Mouse (Mus musculus) limb, embryonic 10.5 days (tissue): ENCODE data around the gene Dgke. TPM values are rescaled to one million over a fixed set of nuclear protein-coding genes. Genes with fewer than 3 reads are reported as not detected.
"Not testable (repeated sequence)": the region's sequence is repeated elsewhere in the genome, so short reads cannot be mapped to it uniquely, and the experiment has no call there.

Experiments used
- DNase-seq: peaks from one replicate; pipeline ENCODE4 v3.0.0-alpha.2; 2017; ENCODE audit warnings: low spot score
- H3K27ac ChIP-seq: fragments of 300-500 bp; sonication (generic); 2 replicates; pipeline ENCODE4 v1.5.1; 2016; ENCODE audit warnings: mild to moderate bottlenecking
- H3K27me3 ChIP-seq: fragments of 300-500 bp; sonication (generic); 2 replicates; pipeline ENCODE4 v1.6.1; 2016; ENCODE audit warnings: low read depth, mild to moderate bottlenecking; ENCODE audit not compliant: poor library complexity, severe bottlenecking
- H3K36me3 ChIP-seq: fragments of 300-500 bp; sonication (generic); 2 replicates; pipeline ENCODE4 v1.6.1; 2016; ENCODE audit warnings: mild to moderate bottlenecking, moderate library complexity
- H3K4me1 ChIP-seq: fragments of 300-500 bp; sonication (generic); 2 replicates; pipeline ENCODE4 v1.6.1; 2016
- H3K4me3 ChIP-seq: fragments of 300-500 bp; sonication (generic); 2 replicates; pipeline ENCODE4 v1.5.1; 2016; ENCODE audit warnings: mild to moderate bottlenecking, moderate library complexity
- H3K9me3 ChIP-seq: fragments of 300-500 bp; sonication (generic); replicated peaks from 2 replicates; pipeline ENCODE4 v1.6.1; 2016; ENCODE audit warnings: mild to moderate bottlenecking
- WGBS: fragments of 180-500 bp; shearing (Covaris S2); methylation state at CpG from one replicate; pipeline ENCODE4 v1.1.7; 2016; 5-methylcytosine and 5-hydroxymethylcytosine counted together
- polyA plus RNA-seq: library from polyadenylated mRNA; unstranded; fragments of >200 nt; fragmentation: Nextera tagmentation; extraction: Ambion mirVana; gene quantifications from 2 replicates; pipeline ENCODE4 v1.2.1, GENCODE M21; 2016

Gene Dgke
- polyA plus RNA-seq, 1 experiment from 2014 or later, result 5.6 TPM

DNA sequence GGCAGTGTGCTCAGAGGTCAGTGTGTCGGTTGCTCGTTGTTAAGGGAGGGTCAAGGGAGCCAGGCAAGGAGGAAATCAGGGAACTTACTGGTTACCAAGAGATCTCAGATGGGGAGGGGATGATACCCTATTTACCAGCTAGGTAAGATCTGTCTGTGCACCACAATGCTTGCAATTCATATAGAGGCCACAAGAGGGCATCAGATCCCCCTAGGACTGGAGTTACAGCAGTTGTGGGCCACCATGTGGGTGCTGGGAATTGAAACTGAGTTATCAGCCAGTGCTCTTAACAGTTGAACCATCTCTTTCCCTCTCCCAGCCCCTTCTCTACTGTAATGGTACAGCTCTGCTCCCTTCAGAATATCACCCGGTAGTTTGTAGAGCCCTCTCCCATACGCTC, 22.1 kb upstream of the Dgke start:
- H3K36me3 ChIP-seq, result no peaks in the 10 kb centered on the region
- H3K4me3 ChIP-seq, result no peak overlapping the region
- no peaks in the 10 kb centered on the region for H3K27me3 ChIP-seq
- H3K9me3 ChIP-seq, result no peaks in the 10 kb centered on the region
- DNase-seq, result no peak
- 91% methylated on average over 4 of the region's 4 CpGs for WGBS
- no peak overlapping the region for H3K27ac ChIP-seq
- no peaks in the 10 kb centered on the region for H3K4me1 ChIP-seq

DNA sequence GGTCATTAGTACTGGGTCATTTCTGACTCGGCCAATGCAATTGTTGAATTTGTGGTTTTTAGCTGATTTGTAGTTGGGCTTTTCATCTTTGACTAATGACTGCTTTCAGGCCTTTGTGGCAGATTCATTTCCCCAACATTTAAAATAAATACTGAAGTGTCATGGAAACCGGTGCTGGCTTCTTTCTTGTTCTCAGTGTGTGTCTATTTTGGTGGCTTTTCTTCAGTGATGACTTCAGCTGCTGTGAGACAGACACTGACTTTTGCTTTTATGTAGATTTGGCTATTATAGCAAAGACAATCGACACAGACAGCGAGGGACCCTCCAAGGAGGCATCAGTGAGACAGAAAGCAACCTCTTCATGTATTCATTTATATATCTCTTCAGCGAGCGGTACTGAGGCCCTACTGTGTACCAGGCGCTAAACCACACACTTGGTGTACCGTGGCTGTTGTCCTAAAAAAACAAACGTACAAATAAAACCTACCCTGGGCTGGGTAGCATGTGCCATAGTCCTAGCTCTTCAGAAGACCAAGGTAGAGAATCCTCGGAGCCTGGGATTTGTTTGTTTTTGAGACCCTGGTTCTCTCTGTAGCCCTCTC, 19.7 kb upstream of the Dgke start:
- H3K27ac ChIP-seq, result no peak overlapping the region
- H3K4me1 ChIP-seq, result no peaks in the 10 kb centered on the region
- H3K36me3 ChIP-seq, result no peaks in the 10 kb centered on the region
- no peak for DNase-seq
- H3K27me3 ChIP-seq, result 0 out of 2 replicates have a peak, but pooled peaks cover under 1% of the 10 kb centered on the region
- 83% methylated on average over 10 of the region's 10 CpGs for WGBS
- no peaks in the 10 kb centered on the region for H3K9me3 ChIP-seq
- H3K4me3 ChIP-seq, result no peak overlapping the region

DNA sequence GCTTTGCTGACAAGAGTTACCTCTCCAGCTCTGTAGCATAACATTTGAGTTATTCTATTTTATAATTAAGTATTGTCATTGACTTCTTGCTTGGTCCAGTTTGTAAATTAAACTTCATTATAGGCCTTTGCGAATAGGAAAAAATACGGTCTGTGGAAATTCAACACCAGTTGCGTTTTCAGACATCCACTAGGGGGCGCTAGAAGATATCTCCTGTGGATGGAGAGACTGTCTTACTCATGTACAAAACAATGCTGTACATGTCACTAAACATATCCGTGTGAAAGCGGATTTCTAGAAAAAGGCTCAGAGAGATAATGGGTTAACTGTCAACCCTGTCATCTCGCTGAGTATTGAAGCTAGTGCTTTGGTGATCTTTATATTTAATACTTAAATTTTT, 18.0 kb upstream of the Dgke start:
- Histone ChIP-seq H3K36me3 (no peaks in the 10 kb centered on the region), H3K4me1 (no peaks in the 10 kb centered on the region), H3K9me3 (no peaks in the 10 kb centered on the region), H3K4me3 (no peak overlapping the region), H3K27ac (no peak overlapping the region), H3K27me3 (peaks cover 5% of the 10 kb centered on the region; the same call in 1 of the 2 replicates)
- no peak for DNase-seq
- WGBS, result 52% methylated on average over 7 of the region's 7 CpGs

DNA sequence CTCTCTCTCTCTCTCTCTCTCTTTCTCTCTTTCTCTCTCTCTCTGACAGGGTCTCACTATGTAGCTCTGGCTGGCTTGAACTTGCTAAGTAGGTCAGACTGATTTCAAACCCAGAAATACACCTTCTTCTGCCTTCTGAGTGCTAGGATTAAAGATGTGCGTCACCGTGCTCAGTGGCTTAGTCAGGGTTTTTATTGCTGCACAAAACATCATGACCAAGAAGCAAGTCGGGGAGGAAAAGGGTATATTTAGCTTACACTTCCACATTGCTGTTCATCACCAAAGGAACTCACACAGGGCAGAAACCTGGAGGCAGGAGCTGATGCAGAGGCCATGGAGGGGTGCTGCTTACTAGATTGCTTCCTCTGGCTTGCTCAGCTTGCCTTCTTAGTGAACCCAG, 16.0 kb upstream of the Dgke start:
- not testable (repeated sequence) for H3K36me3 ChIP-seq, H3K4me1 ChIP-seq, DNase-seq, H3K27ac ChIP-seq, H3K9me3 ChIP-seq, H3K27me3 ChIP-seq, H3K4me3 ChIP-seq
- 87% methylated on average over 3 of the region's 3 CpGs for WGBS

DNA sequence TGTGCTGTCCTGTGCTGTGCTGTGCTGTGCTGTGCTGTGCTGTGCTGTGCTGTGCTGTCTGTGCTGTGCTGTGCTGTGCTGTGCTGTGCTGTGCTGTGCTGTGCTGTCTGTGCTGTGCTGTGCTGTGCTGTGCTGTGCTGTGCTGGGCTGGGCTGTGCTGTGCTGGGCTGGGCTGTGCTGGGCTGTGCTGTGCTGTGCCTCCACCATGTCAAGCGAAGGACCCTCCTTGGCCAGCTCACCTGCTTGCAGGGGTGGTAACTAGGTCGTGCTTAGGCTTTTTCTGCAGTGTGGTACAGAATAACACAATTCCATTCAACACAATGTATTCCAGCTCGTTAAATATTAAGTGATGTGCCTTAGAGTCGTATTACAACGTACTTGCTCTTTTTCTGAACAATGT, 15.3 kb upstream of the Dgke start:
- not testable (repeated sequence) for H3K27ac ChIP-seq, DNase-seq, H3K27me3 ChIP-seq, H3K4me1 ChIP-seq, H3K9me3 ChIP-seq, H3K4me3 ChIP-seq, H3K36me3 ChIP-seq
- 82% methylated on average over 5 of the region's 5 CpGs for WGBS

DNA sequence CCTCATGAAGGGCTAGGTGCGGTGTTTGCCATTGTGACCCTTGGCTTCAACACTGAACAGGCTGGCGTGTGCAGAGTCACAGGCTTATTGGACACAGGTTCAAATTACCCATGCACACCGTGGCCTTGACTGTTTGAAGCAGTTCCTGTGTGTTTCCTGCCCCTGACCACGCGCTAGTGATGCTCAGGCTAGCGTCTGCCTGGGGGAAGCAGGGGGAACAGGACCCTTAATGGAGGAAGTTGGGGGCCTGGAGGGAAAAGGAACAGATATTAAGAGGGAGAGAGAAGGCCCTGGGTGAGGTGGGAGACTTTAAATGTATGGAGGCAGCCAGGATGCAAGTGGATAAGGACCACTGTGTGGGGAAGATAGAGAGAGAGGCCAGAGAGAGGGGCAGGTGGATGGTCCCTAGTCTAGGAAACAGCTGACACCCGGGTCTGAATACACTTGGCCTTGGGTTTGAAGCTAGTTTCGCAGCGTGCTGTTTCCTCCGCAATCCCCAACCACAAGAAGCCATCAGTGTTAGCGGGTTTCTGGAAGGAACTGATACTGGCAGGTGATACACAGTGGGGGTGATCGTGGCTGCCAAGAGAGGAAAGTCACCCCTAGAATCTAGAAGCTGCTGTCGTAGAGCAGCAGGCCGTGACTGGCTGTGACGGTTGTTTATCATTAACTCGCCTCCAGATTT, 12.5 kb upstream of the Dgke start:
- no peaks in the 10 kb centered on the region for H3K9me3 ChIP-seq
- peaks cover 11% of the 10 kb centered on the region for H3K4me1 ChIP-seq
- H3K4me3 ChIP-seq, result no peak overlapping the region
- 89% methylated on average over 16 of the region's 16 CpGs for WGBS
- H3K36me3 ChIP-seq, result no peaks in the 10 kb centered on the region
- H3K27ac ChIP-seq, result no peak overlapping the region
- no peak for DNase-seq
- H3K27me3 ChIP-seq, result peaks cover 5% of the 10 kb centered on the region; the same call in 1 of the 2 replicates

DNA sequence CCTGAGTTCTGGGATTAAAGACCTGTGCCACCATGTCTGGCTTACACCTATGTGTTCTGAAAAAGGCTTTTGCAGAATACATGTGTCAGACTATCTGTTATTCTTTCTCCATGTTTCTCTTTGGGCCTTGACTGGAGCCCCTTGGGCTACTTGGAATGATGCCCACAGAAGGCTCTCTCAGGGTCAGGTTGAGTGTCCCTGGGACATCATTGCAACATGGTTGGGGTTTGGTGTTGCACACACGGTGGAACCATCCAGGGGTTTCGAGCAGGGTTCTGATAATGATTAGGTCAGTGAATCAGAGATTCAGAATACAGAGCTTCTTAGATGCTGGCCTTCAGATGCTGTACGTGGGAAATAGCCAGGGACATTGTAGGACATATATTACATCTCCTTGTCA, 11.7 kb upstream of the Dgke start:
- Histone ChIP-seq H3K27ac (no peak overlapping the region), H3K27me3 (peaks cover 5% of the 10 kb centered on the region; the same call in 1 of the 2 replicates), H3K4me3 (no peak overlapping the region), H3K36me3 (no peaks in the 10 kb centered on the region), H3K4me1 (peaks cover 11% of the 10 kb centered on the region), H3K9me3 (no peaks in the 10 kb centered on the region)
- DNase-seq, result no peak
- 94% methylated on average over 3 of the region's 3 CpGs for WGBS

DNA sequence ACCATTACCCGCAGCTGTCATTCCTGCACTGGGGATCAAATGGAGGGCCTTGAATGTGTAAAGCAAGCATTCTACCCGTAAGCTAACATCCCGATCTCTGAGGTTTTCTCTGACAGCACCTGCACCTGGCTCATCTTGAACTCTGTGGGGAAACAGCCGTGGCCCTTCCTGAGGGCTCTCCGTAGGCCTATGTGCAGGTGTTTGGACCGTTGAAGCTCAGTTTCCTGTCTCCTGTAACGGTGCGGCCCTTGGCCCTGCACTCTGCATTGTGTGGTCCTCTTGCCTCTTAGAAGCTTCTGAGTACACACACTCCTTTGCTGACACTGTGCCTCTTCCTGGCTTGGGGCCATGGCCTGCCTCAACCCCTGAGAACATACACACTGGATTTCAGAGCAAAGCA, 11.0 kb upstream of the Dgke start:
- 90% methylated on average over 8 of the region's 8 CpGs for WGBS
- Histone ChIP-seq H3K4me3 (no peak overlapping the region), H3K36me3 (no peaks in the 10 kb centered on the region), H3K27ac (no peak overlapping the region), H3K4me1 (peaks cover 11% of the 10 kb centered on the region), H3K9me3 (no peaks in the 10 kb centered on the region), H3K27me3 (peaks cover 5% of the 10 kb centered on the region; the same call in 1 of the 2 replicates)
- no peak for DNase-seq

DNA sequence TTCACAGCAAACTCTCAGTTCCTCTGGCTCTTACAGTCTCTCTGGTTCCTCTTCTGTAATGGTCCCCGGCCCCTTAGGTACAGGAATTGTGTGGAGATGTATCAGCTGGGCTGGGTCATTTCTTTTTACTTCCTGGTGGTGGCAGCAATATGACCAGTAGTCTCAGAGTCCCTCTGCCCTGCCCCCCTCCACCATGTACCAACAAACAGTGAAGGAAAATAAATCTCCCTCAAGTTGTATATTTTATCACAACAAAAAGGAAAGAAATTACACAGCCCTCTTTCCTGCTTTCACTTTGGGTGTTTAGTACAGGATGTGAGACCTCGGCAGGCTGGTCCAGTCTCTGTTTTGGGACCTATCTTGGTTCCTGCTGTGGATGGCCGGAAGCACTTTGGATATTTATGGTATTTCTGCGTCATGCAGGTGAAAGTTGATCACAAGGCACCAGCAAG, 9.7 kb upstream of the Dgke start:
- Histone ChIP-seq H3K27me3 (peaks cover 5% of the 10 kb centered on the region; the same call in 1 of the 2 replicates), H3K4me3 (no peak overlapping the region), H3K9me3 (no peaks in the 10 kb centered on the region), H3K36me3 (no peaks in the 10 kb centered on the region), H3K4me1 (peaks cover 11% of the 10 kb centered on the region), H3K27ac (no peak overlapping the region)
- DNase-seq, result no peak
- WGBS, result 86% methylated on average over 4 of the region's 4 CpGs

DNA sequence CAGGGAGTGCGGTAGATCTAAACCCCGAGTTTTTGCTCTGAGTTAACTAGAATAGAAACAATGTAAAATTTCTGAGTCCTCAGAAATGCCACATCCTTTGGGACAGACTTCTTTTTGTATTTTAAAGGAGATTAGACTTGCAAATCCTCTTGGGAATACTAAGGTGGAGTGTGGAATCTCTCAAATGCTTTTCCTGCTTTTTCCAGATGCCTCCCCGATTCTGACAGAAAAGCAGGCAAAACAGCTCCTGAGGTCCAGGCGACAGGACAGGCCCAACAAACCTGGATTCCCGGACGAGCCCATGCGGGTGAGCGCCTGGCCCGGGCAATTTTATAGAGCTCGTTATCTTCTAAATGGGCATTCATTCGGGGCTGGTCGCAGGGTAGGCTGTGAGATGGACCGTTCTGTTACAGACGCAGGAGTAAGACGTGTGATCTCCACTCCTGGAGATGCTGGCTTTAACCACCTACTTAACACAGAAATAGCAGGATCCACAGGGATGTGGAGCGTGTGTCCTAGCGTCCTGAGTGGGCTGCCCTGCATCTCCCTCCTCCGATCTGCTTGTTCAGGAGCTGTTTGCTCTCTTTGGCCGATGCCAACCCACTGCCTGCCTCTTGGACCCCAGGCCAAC, 8.2 kb upstream of the Dgke start:
- DNase-seq, result no peak
- Histone ChIP-seq H3K4me3 (no peak overlapping the region), H3K27me3 (no peaks in the 10 kb centered on the region), H3K36me3 (no peaks in the 10 kb centered on the region), H3K9me3 (no peaks in the 10 kb centered on the region), H3K4me1 (peaks cover 11% of the 10 kb centered on the region), H3K27ac (no peak overlapping the region)
- WGBS, result 52% methylated on average over 19 of the region's 19 CpGs

DNA sequence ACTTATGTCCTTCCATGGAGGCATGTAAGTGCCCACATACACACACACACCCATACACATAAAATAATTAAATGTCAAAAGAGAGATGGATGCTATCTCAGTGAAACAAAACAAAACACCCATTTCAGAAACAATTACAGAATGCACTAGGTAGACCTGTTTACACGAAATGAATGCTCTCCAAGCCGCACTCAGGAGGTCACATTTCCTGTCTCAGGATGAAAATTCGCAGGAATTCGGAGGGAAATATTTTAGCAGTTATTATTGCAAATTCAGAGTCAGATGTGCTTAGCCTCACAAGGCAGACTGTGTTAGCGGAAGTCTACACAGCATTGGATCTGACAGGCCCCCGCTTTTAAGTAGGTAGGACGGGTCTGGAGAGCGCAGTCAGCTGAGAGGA, 6.9 kb upstream of the Dgke start, which contains the start of gene Gm525:
Gene Gm525, plus strand, starts transcription at position 301 of the 400 bp plus-strand sequence.
- Histone ChIP-seq H3K9me3 (no peaks in the 10 kb centered on the region), H3K36me3 (no peaks in the 10 kb centered on the region), H3K4me3 (no peak within 1 kb of the TSS), H3K27me3 (no peaks in the 10 kb centered on the region), H3K4me1 (peaks cover 11% of the 10 kb centered on the region; the same call in 1 of the 2 replicates), H3K27ac (no peak within 1 kb of the TSS)
- DNase-seq, result no peak
- WGBS, result 91% methylated on average over 8 of the region's 8 CpGs

DNA sequence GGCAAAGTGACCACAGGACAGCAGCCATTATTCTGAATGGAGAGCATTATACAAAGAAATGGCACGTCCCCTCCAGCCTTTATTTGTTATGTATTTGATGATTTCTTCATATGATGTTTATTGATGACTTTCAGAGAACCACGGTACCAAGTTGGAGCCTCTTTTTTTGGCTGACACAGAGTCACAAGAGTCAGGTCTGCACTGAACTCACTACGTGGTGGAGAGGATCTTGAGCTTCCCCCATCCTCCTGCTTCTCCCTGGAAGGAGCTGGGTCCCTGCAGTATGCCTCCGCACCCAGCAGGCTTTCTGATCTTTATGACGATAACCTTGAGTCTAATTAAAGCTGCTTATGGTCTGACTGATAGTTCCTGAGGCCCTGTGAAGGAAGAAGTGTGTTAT, 4.9 kb upstream of the Dgke start:
- Histone ChIP-seq H3K4me3 (no peak overlapping the region), H3K36me3 (no peaks in the 10 kb centered on the region), H3K27ac (no peak overlapping the region), H3K4me1 (peaks cover 15% of the 10 kb centered on the region; the same call in 1 of the 2 replicates), H3K9me3 (no peaks in the 10 kb centered on the region), H3K27me3 (no peaks in the 10 kb centered on the region)
- 80% methylated on average over 5 of the region's 5 CpGs for WGBS
- DNase-seq, result no peak

DNA sequence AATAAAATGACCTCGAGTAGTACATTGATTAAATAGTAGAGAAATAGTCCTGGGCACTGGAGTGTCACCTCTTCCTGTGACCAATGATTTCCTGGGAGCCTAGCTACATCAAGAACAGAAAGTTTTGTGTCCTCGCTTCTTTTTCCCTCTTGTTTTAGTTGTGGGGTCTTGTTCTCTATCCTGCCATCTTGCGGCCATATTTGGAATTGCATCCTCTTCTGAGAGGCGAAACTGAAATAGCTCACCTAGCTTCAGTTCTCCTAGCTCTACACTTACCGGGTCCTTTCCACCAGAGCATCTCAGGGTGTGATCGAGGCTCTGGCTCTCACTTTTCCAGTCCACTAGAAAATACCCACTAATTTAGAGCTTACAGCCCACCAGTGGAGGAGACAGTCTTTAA, 2.7 kb upstream of the Dgke start:
- Histone ChIP-seq H3K4me3 (no peak overlapping the region), H3K4me1 (peaks cover 6% of the 10 kb centered on the region; the same call in 1 of the 2 replicates), H3K27ac (no peak overlapping the region), H3K36me3 (no peaks in the 10 kb centered on the region), H3K9me3 (no peaks in the 10 kb centered on the region), H3K27me3 (no peaks in the 10 kb centered on the region)
- WGBS, result 31% methylated on average over 6 of the region's 6 CpGs
- DNase-seq, result peak; percentile 65
